Mouse (Mus musculus) olfactory bulb, adult 2 months (tissue): ENCODE data around the gene Gm20916. TPM values are rescaled to one million over a fixed set of nuclear protein-coding genes. Genes with fewer than 3 reads are reported as not detected.
"Not testable (repeated sequence)": the region's sequence is repeated elsewhere in the genome, so short reads cannot be mapped to it uniquely, and the experiment has no call there.

Experiments used
- H3K27ac ChIP-seq: fragments of 200-500 bp; 2 replicates; pipeline ENCODE4 v1.5.1; 2012; ENCODE audit warnings: low read depth, low read length; ENCODE audit not compliant: insufficient read depth
- H3K4me1 ChIP-seq: fragments of 200-500 bp; 2 replicates; pipeline ENCODE4 v1.6.1; 2012; ENCODE audit warnings: low read length; ENCODE audit not compliant: control insufficient read depth, insufficient read depth
- H3K4me3 ChIP-seq: fragments of 200-500 bp; 2 replicates; pipeline ENCODE4 v1.5.1; 2012; ENCODE audit warnings: mild to moderate bottlenecking, low read depth, low read length, moderate library complexity; ENCODE audit not compliant: insufficient read depth
- WGBS: fragments of 180-500 bp; shearing (Covaris S2); methylation state at CpG from one replicate; pipeline ENCODE4 v1.1.7; 2018; 5-methylcytosine and 5-hydroxymethylcytosine counted together
- polyA plus RNA-seq: library from polyadenylated mRNA; stranded (reverse); fragments of >200 nt; gene quantifications from 2 replicates; pipeline ENCODE4 v1.2.4, GENCODE M21; 2012; ENCODE audit warnings: low replicate concordance; ENCODE audit not compliant: missing spikeins, insufficient read depth, insufficient read length

The Gm20916 gene
- polyA plus RNA-seq: not detected in 2 replicates

- no CpG with 5 or more reads among the region's 6 CpGs for WGBS
- not testable (repeated sequence) for H3K4me1 ChIP-seq, H3K4me3 ChIP-seq, H3K27ac ChIP-seq
Observed at GRCm38 (mm10) chrY:79319265-79319664, at the start of gene Gm20916. Gene Gm20916, plus strand, starts transcription at chrY:79319565.

Other genes starting within 250 kb of the Gm20916 start
- gene Gm20917, start 168.4 kb upstream of the Gm20916 start, polyA plus RNA-seq: not detected in 2 replicates